Mouse (Mus musculus): ENCODE measurements around the gene Dusp16.

DNA sequence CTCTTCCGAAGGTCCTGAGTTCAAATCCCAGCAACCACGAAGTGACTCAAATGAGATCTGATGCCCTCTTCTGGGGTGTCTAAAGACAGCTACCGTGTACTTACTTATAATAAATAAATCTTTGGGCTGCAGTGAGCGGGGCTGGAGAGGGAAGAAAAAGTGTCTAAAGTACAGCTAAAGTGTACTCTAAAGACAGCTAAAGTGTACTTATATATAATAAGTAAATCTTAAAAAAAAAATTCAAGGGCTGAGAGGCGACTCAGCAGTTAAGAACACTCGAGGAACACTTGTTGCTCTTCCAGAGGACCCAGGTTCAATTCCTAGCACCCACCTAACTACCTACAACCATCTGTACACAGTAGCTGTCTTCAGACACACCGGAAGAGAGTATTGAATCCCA, 46.5 kb downstream of the Dusp16 start:
- TF ChIP-seq CTCF (IDR thresholded peaks at IDR 0.05; ENCODE audit: borderline replicate concordance, extremely low read depth, insufficient read depth, insufficient read length) (no peak), POLR2A (IDR thresholded peaks at IDR 0.05; ENCODE audit: borderline replicate concordance, extremely low read depth, insufficient read depth, insufficient read length, poor library complexity, severe bottlenecking) (no peak)
